ENCODE assay signal across 27 mouse cellular contexts in the genomic region with DNA sequence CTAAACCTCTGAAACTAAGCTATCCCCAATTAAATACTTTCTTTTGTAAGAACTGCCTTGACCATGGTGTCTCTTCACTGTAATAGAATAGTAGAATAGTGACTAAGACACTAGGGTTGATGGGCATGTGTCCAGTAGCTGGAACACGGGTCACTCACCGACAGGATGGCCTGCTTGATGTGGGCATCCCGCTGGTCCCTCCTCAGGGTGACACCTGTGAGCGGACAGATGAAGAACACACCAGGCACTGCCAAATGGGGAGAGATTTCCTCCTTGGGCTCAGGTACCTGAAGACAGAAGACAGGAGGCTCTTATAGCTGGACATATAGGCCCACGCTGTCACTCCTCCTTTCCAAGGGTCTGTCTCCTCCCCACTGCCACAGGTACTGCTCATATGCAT. TPM values are rescaled to one million over a fixed set of nuclear protein-coding genes. Genes with fewer than 3 reads are reported as not detected.
"Had no signal": no experiment of that assay in that cellular context is flagged by ENCODE, and none has a peak within 500 bp of the region (broad histone marks: within the 10 kb centered on the region; RNA-seq: fewer than 3 reads in every experiment).

No protein-coding gene starts in this region.

- H3K4me2 ChIP-seq: heart, embryonic 11.5 days; heart, embryonic 13.5 days; heart, embryonic 15.5 days; hindbrain, embryonic 13.5 days; hindbrain, embryonic 15.5 days; kidney, embryonic 15.5 days; limb, embryonic 13.5 days; limb, embryonic 15.5 days; liver, embryonic 12.5 days had no signal

- ATAC-seq: hindbrain, postnatal 0 days; intestine, embryonic 16.5 days; liver, embryonic 12.5 days had no signal

- DNase-seq: gastrocnemius, postnatal 10 days; gastrocnemius, postnatal 36 days; heart, adult 11 months; heart, adult 2 months; heart, postnatal 14 days; heart, postnatal 36 days; kidney, adult 11 months; kidney, adult 2 months; kidney, adult 9 months; kidney, postnatal 14 days; kidney, postnatal 36 days; layer of hippocampus, adult 9-11 months; layer of hippocampus, postnatal 36 days; left cerebral cortex, postnatal 4 days had no signal

- H3K27ac ChIP-seq: heart, adult 2 months; heart, embryonic 13.5 days; heart, embryonic 15.5 days; hindbrain, embryonic 13.5 days; hindbrain, embryonic 15.5 days; hindbrain, postnatal 0 days; kidney, embryonic 15.5 days; kidney, postnatal 0 days; limb, embryonic 13.5 days; limb, embryonic 15.5 days; liver, embryonic 12.5 days had no signal

- H3K9me3 ChIP-seq: heart, embryonic 13.5 days; heart, embryonic 15.5 days; hindbrain, embryonic 13.5 days; hindbrain, embryonic 15.5 days; kidney, embryonic 15.5 days; limb, embryonic 13.5 days; limb, embryonic 15.5 days; liver, embryonic 12.5 days had no signal

- H3K27me3 ChIP-seq: heart, embryonic 13.5 days; heart, embryonic 15.5 days; hindbrain, embryonic 13.5 days; hindbrain, embryonic 15.5 days; kidney, embryonic 15.5 days; limb, embryonic 13.5 days; limb, embryonic 15.5 days; liver, embryonic 12.5 days had no signal

- H3K4me3 ChIP-seq: heart, adult 2 months; heart, embryonic 13.5 days; heart, embryonic 15.5 days; hindbrain, embryonic 13.5 days; hindbrain, embryonic 15.5 days; kidney, embryonic 15.5 days; limb, embryonic 13.5 days; limb, embryonic 15.5 days; liver, embryonic 12.5 days had no signal

- H3K9ac ChIP-seq: heart, embryonic 13.5 days; heart, embryonic 15.5 days; hindbrain, embryonic 13.5 days; hindbrain, embryonic 15.5 days; limb, embryonic 13.5 days; limb, embryonic 15.5 days; liver, embryonic 12.5 days had no signal

RNA-seq across cellular contexts. Expression of a gene that starts 37.4 kb away (rescaled TPM):
- total RNA-seq: hematopoietic stem cell, adult 5-6 weeks had no signal
